8 mouse cellular contexts compared by ENCODE assay signal in genomic region chr16:84735166-84736105, GRCm38 (mm10). TPM values are rescaled to one million over a fixed set of nuclear protein-coding genes. Genes with fewer than 3 reads are reported as not detected.
DNase-seq lines count a peak whose midpoint lies in the region; ATAC-seq and TF ChIP-seq lines count a peak whose summit lies in the region.

Gene Mrpl39 (minus strand): TSS chr16:84735742.

- peak within 1 kb of the TSS; percentile 61 for H3K4me3 ChIP-seq in forebrain, embryonic 14.5 days (ENCODE audit: low read depth, low read length)
- H3K4me3 ChIP-seq in lung, adult 2 months (replicated peaks; ENCODE audit: extremely low read depth, low read depth, low read length): peak within 1 kb of the TSS; percentile 73

- H3K9ac ChIP-seq in forebrain, embryonic 14.5 days (ENCODE audit: low read length): peak within 1 kb of the TSS; percentile 70

- peak; percentile 99 for ATAC-seq in forebrain, embryonic 14.5 days
- peak; percentile 96 for ATAC-seq in neutrophil, adult 5-6 weeks (ENCODE audit: extremely low read depth, insufficient number of reproducible peaks, low FRiP score, poor library complexity, severe bottlenecking)

- peak within 1 kb of the TSS; percentile 58 for H3K4me2 ChIP-seq in forebrain, embryonic 14.5 days (ENCODE audit: low read length)

- H3K27me3 ChIP-seq in forebrain, embryonic 14.5 days (replicated peaks; ENCODE audit: control insufficient read depth, insufficient read depth, low read length): no peaks in the 10 kb centered on the region

- H3K9me3 ChIP-seq in forebrain, embryonic 14.5 days (replicated peaks; ENCODE audit: control insufficient read depth, low read length): no peaks in the 10 kb centered on the region

- WGBS in forebrain, embryonic 14.5 days: under 1% methylated on average over 65 of the region's 66 CpGs
- WGBS in lung, adult 2 months: 1% methylated on average over 66 of the region's 66 CpGs

- H3K36me3 ChIP-seq in forebrain, embryonic 14.5 days (ENCODE audit: control insufficient read depth, insufficient read depth, low read length): peaks cover 17% of the 10 kb centered on the region

- H3K27ac ChIP-seq in forebrain, embryonic 14.5 days (ENCODE audit: low read depth, low read length): peak within 1 kb of the TSS; percentile 46; the same call in 1 of the 2 replicates

- DNase-seq in ES-CJ7 (ENCODE audit: low read depth, low spot score): peak; percentile 95
- DNase-seq in cerebellum, adult 11 months: peak; percentile 97
- DNase-seq in forebrain, embryonic 14.5 days (ENCODE audit: low spot score): peak; percentile 97
- DNase-seq in heart, postnatal 25 days (ENCODE audit: low spot score): peak; percentile 90
- peak; percentile 94 to 98 for DNase-seq in layer of hippocampus, adult 18-20 months (ENCODE audit: low spot score in 2 of 2)
- peak; percentile 98 for DNase-seq in lung, adult 2 months
- peak; percentile 86 for DNase-seq in thymus, adult 18-20 months

- intact Hi-C loops in heart, postnatal 25 days (cut with DNase I): loop anchor here (2.0 to 5.0 kb wide), 4 partner anchors 37 to 143 kb away; partner anchors contain the start of genes Atp5j and Gabpa

- peaks cover 5% of the 10 kb centered on the region for H3K4me1 ChIP-seq in forebrain, embryonic 14.5 days (ENCODE audit: control insufficient read depth, insufficient read depth, low read length)
- H3K4me1 ChIP-seq in lung, adult 2 months (ENCODE audit: control insufficient read depth, insufficient read depth, low read length): no peaks in the 10 kb centered on the region; the same call in none of the 2 replicates

- peak; percentile 53; the same call in 1 of the 2 replicates for TF ChIP-seq POLR2A in lung, adult 2 months (IDR thresholded peaks at IDR 0.05; ENCODE audit: borderline replicate concordance, extremely low read depth, low read depth, low read length)

- peak; percentile 63 for TF ChIP-seq CTCF in lung, adult 2 months (IDR thresholded peaks at IDR 0.05; ENCODE audit: insufficient read depth, low read length)

RNA-seq across cellular contexts. Expression of gene Mrpl39, which starts in this region (rescaled TPM):
- polyA plus RNA-seq in forebrain, embryonic 14.5 days (2014; fragmentation: Nextera tagmentation; extraction: Ambion mirVana): 35.4 and 43.7 TPM in 2 replicates
- total RNA-seq in heart, postnatal 25 days (2021): 10 to 100 TPM; 34.3 to 38.8 TPM
- 10 to 100 TPM; 21.3 to 22.5 TPM for total RNA-seq in layer of hippocampus, adult 18-20 months (2021)
- 8.6 and 12.0 TPM in 2 replicates for polyA plus RNA-seq in lung, adult 2 months (2012; rRNA removed)
- total RNA-seq in neutrophil, adult 5-6 weeks (2017): 27.2 and 33.5 TPM in 2 replicates

Comparison
In these comparisons a context has a peak if more than half of its experiments do, and no peak if none do; other contexts are left out.
1. Peak in every context shown above with its lines: DNase-seq, ATAC-seq, H3K4me3 ChIP-seq and H3K27ac ChIP-seq.